Mouse (Mus musculus) forebrain, embryonic 14.5 days (tissue): Measurements from ENCODE around the gene Mxd4. TPM values are rescaled to one million over a fixed set of nuclear protein-coding genes. Genes with fewer than 3 reads are reported as not detected.
A peak's percentile ranks its signal among the peaks of the same experiment; 100 is the strongest.

Experiments used
- ATAC-seq: fragments of 200-750 bp; cut with Nextera tagmentation; 2 replicates; pipeline ENCODE4 v1.8.0; 2017; ENCODE audit warnings: mild to moderate bottlenecking, moderate library complexity
- DNase-seq: peaks from one replicate; pipeline ENCODE4 v3.0.0-alpha.2; 2015; ENCODE audit warnings: low spot score
- H3K27ac ChIP-seq: fragments of 300-500 bp; sonication (generic); 2 replicates; pipeline ENCODE4 v1.5.1; 2014; ENCODE audit warnings: low read depth, mild to moderate bottlenecking, control low read depth, low read length, moderate library complexity
- H3K27me3 ChIP-seq: fragments of 300-500 bp; sonication (generic); replicated peaks from 2 replicates; pipeline ENCODE4 v1.6.1; 2014; ENCODE audit warnings: low read length, control low read depth, mixed read lengths; ENCODE audit not compliant: control insufficient read depth, insufficient read depth
- H3K36me3 ChIP-seq: fragments of 300-500 bp; sonication (generic); 2 replicates; pipeline ENCODE4 v1.6.1; 2014; ENCODE audit warnings: low read length, control low read depth; ENCODE audit not compliant: control insufficient read depth, insufficient read depth
- H3K4me1 ChIP-seq: fragments of 300-500 bp; sonication (generic); 2 replicates; pipeline ENCODE4 v1.6.1; 2014; ENCODE audit warnings: antibody characterized with exemption, low read length, control low read depth; ENCODE audit not compliant: control insufficient read depth, insufficient read depth
- H3K4me2 ChIP-seq: fragments of 300-500 bp; sonication (generic); 2 replicates; pipeline ENCODE4 v1.6.1; 2014; ENCODE audit warnings: mild to moderate bottlenecking, control low read depth, low read length
- H3K4me3 ChIP-seq: fragments of 300-500 bp; sonication (generic); 2 replicates; pipeline ENCODE4 v1.5.1; 2014; ENCODE audit warnings: low read depth, low read length, control low read depth
- H3K9ac ChIP-seq: fragments of 300-500 bp; sonication (generic); 2 replicates; pipeline ENCODE4 v1.6.1; 2014; ENCODE audit warnings: mild to moderate bottlenecking, low read length, control low read depth, moderate library complexity
- H3K9me3 ChIP-seq: fragments of 300-500 bp; sonication (generic); replicated peaks from 2 replicates; pipeline ENCODE4 v1.6.1; 2016; ENCODE audit warnings: low read length, control low read depth, mixed read lengths; ENCODE audit not compliant: control insufficient read depth
- WGBS: fragments of 180-500 bp; shearing (Covaris S2); extraction: QIAGEN DNeasy Blood & Tissue Kit; methylation state at CpG from one replicate; pipeline ENCODE4 v1.1.7; 2014; 5-methylcytosine and 5-hydroxymethylcytosine counted together
- polyA plus RNA-seq: library from polyadenylated mRNA; unstranded; fragments of >200 nt; fragmentation: Nextera tagmentation; extraction: Ambion mirVana; gene quantifications from 2 replicates; pipeline ENCODE4 v1.2.1, GENCODE M21; 2014

Gene Mxd4
- polyA plus RNA-seq, 1 experiment from 2014 or later, result 25.7 TPM

DNA sequence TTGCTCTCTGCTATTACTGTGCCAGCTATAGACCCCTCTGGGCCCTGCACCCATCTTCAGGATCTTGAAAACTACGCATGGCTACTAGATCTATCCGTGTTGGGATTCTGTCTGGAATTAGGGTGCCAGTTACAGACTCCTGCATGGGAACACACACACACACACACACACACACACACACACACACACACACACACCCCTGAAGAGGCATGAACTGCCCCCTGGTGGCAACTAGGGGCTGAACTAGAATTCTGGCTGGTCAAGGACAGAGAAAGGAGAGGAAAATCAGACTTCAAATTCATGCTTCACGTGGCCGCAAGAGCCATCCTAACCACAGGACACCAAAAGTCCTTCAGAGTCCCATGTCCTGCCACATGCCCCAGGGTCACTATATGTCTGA lies 4.3 kb upstream of the Mxd4 start:
- no peak overlapping the region for H3K27ac ChIP-seq

DNA sequence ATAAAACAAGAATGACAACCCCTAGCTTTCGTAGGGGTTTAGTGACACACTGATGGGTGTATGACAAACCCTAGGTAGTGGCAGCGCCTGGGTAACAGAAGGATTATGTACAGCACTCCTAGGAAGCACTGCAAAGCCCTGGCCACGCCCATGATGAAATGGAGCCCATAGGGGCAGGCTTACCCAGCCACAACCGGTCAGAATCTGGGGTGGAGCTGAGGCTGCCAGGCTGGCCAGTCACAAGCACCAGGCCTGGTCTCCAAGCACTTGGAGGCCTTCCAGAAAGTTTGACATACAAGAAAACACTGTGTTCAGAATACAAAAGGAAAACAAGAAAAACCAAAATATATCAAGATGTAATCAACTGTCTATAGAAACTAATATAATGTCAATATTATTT lies 3.5 kb upstream of the Mxd4 start:
- no peak overlapping the region for H3K9ac ChIP-seq
- no peak overlapping the region for H3K4me2 ChIP-seq
- no peak overlapping the region for H3K4me3 ChIP-seq
- peaks cover 12% of the 10 kb centered on the region for H3K4me1 ChIP-seq
- WGBS, result 49% methylated on average over 4 of the region's 4 CpGs
- DNase-seq (no peak), ATAC-seq (no peak)
- no peaks in the 10 kb centered on the region for H3K9me3 ChIP-seq
- H3K36me3 ChIP-seq, result no peaks in the 10 kb centered on the region
- H3K27me3 ChIP-seq, result no peaks in the 10 kb centered on the region
- H3K27ac ChIP-seq, result no peak overlapping the region

More for the DNA sequence above, 4.3 kb upstream of the Mxd4 start:
- peaks cover 5% of the 10 kb centered on the region; the same call in 1 of the 2 replicates for H3K4me1 ChIP-seq
- no peaks in the 10 kb centered on the region for H3K27me3 ChIP-seq
- H3K4me2 ChIP-seq, result no peak overlapping the region
- no peak for DNase-seq
- no peaks in the 10 kb centered on the region for H3K9me3 ChIP-seq
- 76% methylated on average over 4 of the region's 4 CpGs for WGBS
- no peaks in the 10 kb centered on the region for H3K36me3 ChIP-seq
- H3K4me3 ChIP-seq, result no peak overlapping the region
- ATAC-seq, result no peak
- no peak overlapping the region for H3K9ac ChIP-seq

DNA sequence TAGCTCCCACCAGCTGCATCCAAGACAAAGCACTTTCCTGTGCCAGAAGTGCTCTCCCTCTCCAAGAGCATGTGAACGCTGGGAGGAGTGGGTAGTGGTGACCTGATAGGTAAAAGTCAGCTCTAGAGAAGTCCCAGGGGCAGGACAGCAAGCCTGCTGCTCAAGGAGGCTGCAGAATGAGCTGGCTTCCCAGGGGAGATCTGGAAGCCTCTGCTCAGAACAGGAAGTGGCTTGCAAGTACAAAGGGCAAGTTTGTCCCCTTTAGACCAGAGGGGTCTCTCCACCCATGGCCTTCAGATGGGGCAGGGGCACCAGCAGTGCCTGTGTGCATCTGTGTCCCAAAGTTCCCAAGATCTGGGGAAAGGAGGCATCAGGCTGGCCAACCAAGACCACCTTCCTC lies 2.0 kb upstream of the Mxd4 start:
- H3K4me2 ChIP-seq, result no peak overlapping the region
- no peak for DNase-seq
- ATAC-seq, result no peak
- H3K27me3 ChIP-seq, result no peaks in the 10 kb centered on the region
- H3K36me3 ChIP-seq, result no peaks in the 10 kb centered on the region
- H3K4me1 ChIP-seq, result peaks cover 20% of the 10 kb centered on the region
- 46% methylated on average over 1 of the region's 1 CpGs for WGBS
- H3K9me3 ChIP-seq, result no peaks in the 10 kb centered on the region
- no peak overlapping the region for H3K9ac ChIP-seq
- H3K4me3 ChIP-seq, result no peak overlapping the region
- H3K27ac ChIP-seq, result no peak overlapping the region

DNA sequence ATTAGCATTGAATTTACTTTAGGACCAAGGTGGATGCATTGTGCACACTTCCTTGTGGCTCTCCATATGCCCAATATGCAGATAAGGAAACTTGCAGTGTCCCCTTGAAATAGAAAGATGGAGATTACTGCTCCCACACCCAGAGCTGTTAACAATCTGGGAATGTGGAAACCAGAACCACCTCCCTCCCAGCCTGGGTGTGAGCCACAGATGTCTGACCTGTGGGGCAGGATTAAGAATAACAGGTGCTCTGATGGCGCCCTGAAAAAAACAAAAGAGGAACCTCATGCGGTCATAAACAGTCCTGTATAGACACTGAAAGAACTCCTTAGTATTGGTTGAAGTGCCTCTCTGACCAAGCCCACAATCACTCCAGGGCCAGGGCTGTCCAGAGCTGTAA lies 1.3 kb upstream of the Mxd4 start:
- WGBS, result 76% methylated on average over 2 of the region's 2 CpGs
- Histone ChIP-seq H3K27ac (no peak overlapping the region), H3K9me3 (no peaks in the 10 kb centered on the region), H3K27me3 (no peaks in the 10 kb centered on the region), H3K4me1 (peaks cover 20% of the 10 kb centered on the region), H3K4me3 (no peak overlapping the region), H3K36me3 (peaks cover 4% of the 10 kb centered on the region; the same call in 1 of the 2 replicates), H3K9ac (no peak overlapping the region), H3K4me2 (no peak overlapping the region)
- no peak for ATAC-seq
- no peak for DNase-seq

DNA sequence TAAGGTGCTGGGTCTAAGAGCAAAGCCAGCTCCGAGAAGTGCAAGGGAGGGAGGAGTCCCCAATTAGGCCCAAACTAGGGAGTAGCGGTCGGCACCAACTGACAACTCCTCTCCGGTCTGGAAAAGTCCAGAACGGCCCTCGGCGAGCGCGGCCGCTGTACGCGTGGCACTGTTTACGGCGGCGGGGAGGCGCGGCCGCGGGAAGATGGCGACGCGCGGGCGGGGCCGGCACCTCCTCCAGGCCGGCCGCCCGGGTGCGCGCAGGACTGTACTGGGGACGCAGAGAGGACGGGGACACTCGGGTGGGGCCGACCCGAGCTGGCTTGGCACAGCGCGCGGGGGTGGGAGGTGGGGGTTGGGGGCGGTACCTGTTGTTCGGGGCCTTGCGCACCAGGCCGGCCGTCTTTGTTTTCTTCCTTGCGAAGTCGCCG lies 544 bp downstream of the Mxd4 start:
- Histone ChIP-seq H3K9ac (peak overlapping the region; percentile 84), H3K4me3 (peak overlapping the region; percentile 91), H3K36me3 (peaks cover 11% of the 10 kb centered on the region; the same call in 1 of the 2 replicates), H3K27me3 (no peaks in the 10 kb centered on the region), H3K4me2 (peak overlapping the region; percentile 90), H3K4me1 (peaks cover 27% of the 10 kb centered on the region), H3K9me3 (no peaks in the 10 kb centered on the region), H3K27ac (peak overlapping the region; percentile 90)
- under 1% methylated on average over 39 of the region's 46 CpGs for WGBS
- ATAC-seq (peak; percentile 17), DNase-seq (peak; percentile 24)

DNA sequence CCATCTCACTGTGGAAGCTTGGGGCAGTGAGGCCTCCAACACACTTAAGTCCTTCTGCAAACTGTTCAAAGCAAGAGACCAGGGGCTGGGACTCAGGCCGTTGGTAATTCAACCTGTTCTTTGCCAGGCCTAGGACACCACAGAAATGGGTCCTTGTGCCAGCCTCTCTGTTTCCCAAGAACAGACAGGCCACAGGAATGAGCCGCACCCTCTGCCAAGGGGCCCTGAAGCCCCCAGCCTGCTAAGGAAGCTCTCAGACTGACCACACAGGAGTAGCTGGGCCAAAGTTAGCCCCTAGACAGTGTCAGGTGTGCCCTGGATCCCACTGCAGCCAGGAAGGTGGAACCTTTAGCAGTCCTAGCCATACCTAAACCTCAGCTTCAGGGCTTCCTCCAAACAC lies 1.1 kb downstream of the Mxd4 start:
- 71% methylated on average over 2 of the region's 2 CpGs for WGBS
- peak overlapping the region; percentile 84 for H3K9ac ChIP-seq
- H3K27ac ChIP-seq, result no peak overlapping the region
- peaks cover 16% of the 10 kb centered on the region; the same call in 1 of the 2 replicates for H3K36me3 ChIP-seq
- peak overlapping the region; percentile 91 for H3K4me3 ChIP-seq
- H3K4me2 ChIP-seq, result peak overlapping the region; percentile 90
- peaks cover 27% of the 10 kb centered on the region for H3K4me1 ChIP-seq
- DNase-seq, result no peak
- ATAC-seq, result no peak
- H3K27me3 ChIP-seq, result no peaks in the 10 kb centered on the region
- H3K9me3 ChIP-seq, result no peaks in the 10 kb centered on the region

DNA sequence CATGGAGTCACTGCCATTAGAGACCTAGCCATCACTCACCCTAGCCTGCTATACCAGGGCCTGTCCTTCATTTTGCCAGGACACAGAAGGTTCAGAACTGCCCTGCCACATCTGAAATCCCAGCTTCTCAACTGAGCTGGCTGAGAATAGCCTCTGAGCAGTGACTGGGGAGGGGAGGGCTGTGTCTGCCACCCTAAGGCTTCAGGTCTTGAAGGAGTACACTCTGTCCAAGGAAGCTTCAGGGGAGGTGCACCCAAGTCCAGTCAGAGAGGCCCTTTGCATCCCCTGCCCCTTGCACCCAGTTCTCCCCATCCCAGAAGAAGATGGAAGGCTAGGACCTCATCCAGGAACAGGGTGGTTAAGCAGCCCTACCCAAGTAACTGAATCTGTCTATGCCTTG lies 1.7 kb downstream of the Mxd4 start:
- H3K36me3 ChIP-seq, result peaks cover 19% of the 10 kb centered on the region; the same call in 1 of the 2 replicates
- ATAC-seq, result no peak
- H3K9me3 ChIP-seq, result no peaks in the 10 kb centered on the region
- H3K4me2 ChIP-seq, result peak overlapping the region; percentile 90
- H3K27me3 ChIP-seq, result no peaks in the 10 kb centered on the region
- H3K4me3 ChIP-seq, result peak overlapping the region; percentile 91
- DNase-seq, result no peak
- peak overlapping the region; percentile 84 for H3K9ac ChIP-seq
- H3K4me1 ChIP-seq, result peaks cover 27% of the 10 kb centered on the region
- H3K27ac ChIP-seq, result no peak overlapping the region

DNA sequence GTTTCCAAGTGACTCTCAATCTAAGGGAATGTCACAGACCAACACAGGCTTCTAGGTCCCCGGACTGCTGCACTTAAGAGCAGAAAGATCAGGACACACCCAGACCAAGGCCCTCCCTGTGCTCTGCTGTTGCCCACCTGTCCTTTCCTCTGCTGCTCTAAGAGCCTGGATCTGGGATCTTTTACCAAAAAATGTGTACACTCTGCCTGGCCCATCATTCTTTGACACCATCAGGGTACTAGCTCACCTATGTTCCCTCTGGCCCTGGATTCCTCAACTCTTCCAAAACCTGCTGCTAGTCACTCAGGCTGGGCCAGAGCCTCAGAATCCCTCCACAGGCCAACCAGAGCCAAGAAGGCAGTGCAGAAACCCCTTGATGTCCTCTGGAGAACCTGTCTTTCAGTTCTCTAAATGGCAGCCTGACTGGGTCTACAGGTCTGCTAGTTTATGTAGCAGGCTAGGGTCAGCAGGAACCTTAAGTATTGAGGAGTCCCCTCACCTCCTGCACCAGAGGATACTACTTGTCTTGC lies 2.4 kb downstream of the Mxd4 start:
- no peak for DNase-seq
- peak overlapping the region; percentile 90 for H3K4me2 ChIP-seq
- H3K9ac ChIP-seq, result no peak overlapping the region

DNA sequence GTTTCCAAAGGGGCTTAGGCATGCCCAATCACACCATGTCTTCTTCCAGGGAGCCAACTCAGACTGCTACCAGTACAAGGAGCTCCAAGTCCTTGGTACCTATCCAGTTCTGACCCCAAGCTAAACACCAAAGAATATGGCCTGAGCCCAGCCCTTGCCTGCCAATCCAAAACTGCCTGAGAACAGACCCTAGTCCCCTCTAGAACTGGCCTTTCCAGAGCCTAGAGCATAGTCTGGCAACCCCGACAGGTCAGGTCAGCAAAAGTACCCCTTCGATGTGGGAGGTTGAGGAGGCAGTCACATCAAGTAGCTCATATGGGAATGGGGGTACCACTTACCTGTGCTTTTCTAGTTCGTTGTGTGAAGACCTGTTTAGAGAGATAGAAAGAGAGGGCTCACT lies 3.5 kb downstream of the Mxd4 start:
- Histone ChIP-seq H3K27me3 (no peaks in the 10 kb centered on the region), H3K9me3 (no peaks in the 10 kb centered on the region), H3K9ac (no peak overlapping the region; the same call in 1 of the 2 replicates), H3K27ac (no peak overlapping the region), H3K4me2 (no peak overlapping the region), H3K36me3 (peaks cover 33% of the 10 kb centered on the region), H3K4me3 (no peak overlapping the region), H3K4me1 (peaks cover 27% of the 10 kb centered on the region)
- ATAC-seq (no peak), DNase-seq (no peak)
- WGBS, result 82% methylated on average over 3 of the region's 3 CpGs

More for the DNA sequence above, 2.4 kb downstream of the Mxd4 start:
- peaks cover 24% of the 10 kb centered on the region for H3K36me3 ChIP-seq
- H3K27ac ChIP-seq, result no peak overlapping the region
- H3K4me3 ChIP-seq, result no peak overlapping the region
- H3K27me3 ChIP-seq, result no peaks in the 10 kb centered on the region
- H3K4me1 ChIP-seq, result peaks cover 27% of the 10 kb centered on the region
- 84% methylated on average over 1 of the region's 1 CpGs for WGBS
- ATAC-seq, result no peak
- no peaks in the 10 kb centered on the region for H3K9me3 ChIP-seq
